9 mouse cellular contexts compared by ENCODE assay signal in the genomic region with DNA sequence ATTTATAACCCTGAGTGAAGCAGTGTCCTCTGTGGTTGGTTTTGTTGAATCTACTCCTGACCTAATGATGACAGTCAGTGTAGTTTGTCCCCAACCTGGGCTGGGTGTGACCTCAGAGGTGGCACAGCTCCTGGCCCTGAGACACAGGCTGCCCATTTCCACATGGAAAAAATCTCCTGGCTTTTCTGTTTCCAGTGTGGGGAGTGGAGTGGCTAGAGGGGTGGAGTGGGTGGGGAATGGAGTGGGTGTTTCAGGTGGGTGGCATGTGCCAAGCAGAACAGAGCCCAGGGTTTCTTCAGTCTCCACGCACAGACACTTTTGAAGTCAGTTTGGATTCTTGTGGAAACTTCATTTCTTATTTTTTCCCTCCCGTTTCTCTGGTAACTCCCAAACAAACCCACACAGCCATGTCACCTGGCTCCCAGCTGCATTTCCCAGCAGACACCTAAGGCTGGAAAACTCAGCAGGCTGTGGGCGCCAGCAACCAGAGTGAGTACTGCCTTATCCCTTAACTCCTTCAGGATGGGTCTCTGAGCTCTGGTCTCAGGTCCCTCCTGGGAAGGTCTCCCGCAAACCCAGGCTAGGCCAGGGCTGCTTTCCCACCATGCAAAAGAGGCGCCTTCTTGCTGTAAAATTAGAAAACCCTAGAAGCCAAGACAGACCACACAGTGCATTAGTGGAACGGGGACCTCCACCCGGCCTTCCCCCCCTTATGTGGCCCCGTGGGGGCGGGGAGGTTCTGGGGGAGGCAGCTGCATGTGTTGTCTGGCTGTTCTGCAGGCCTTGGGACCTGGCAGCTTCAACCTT. TPM values are rescaled to one million over a fixed set of nuclear protein-coding genes. Genes with fewer than 3 reads are reported as not detected.
DNase-seq lines count a peak whose midpoint lies in the region; ATAC-seq and TF ChIP-seq lines count a peak whose summit lies in the region.
"Had no signal": no experiment of that assay in that cellular context is flagged by ENCODE, and none has a peak within 500 bp of the region (broad histone marks: within the 10 kb centered on the region; RNA-seq: fewer than 3 reads in every experiment).

No protein-coding gene starts in this region.

- TF ChIP-seq POLR2A in thymus, adult 2 months (IDR thresholded peaks at IDR 0.05; ENCODE audit: control insufficient read depth, extremely low read depth, insufficient read depth, low read length, poor library complexity) = no peak

- no peaks in the 10 kb centered on the region for H3K9me3 ChIP-seq in kidney, postnatal 0 days (replicated peaks; ENCODE audit: low read length)
- no peaks in the 10 kb centered on the region for H3K9me3 ChIP-seq in embryonic facial prominence, embryonic 15.5 days (replicated peaks)
- H3K9me3 ChIP-seq: G1E had no signal

- H3K27me3 ChIP-seq in kidney, postnatal 0 days (ENCODE audit: insufficient read depth, low read length) = no peaks in the 10 kb centered on the region
- no peaks in the 10 kb centered on the region for H3K27me3 ChIP-seq in embryonic facial prominence, embryonic 15.5 days
- H3K27me3 ChIP-seq in thymus, adult 2 months (ENCODE audit: control insufficient read depth, insufficient read depth, low read length) = no peaks in the 10 kb centered on the region

- H3K9ac ChIP-seq in kidney, postnatal 0 days (ENCODE audit: low read depth, low read length) = no peak overlapping the region
- H3K9ac ChIP-seq in embryonic facial prominence, embryonic 15.5 days = no peak overlapping the region

- DNase-seq in kidney, postnatal 0 days (ENCODE audit: low spot score) = peak; percentile 57
- DNase-seq in kidney, adult 9 months = no peak
- DNase-seq in heart, postnatal 36 days = peak; percentile 36 to 55
- peak; percentile 32 for DNase-seq in right cerebral cortex, postnatal 14 days
- DNase-seq in thymus, adult 2 months = no peak
- no peak for DNase-seq in embryo, embryonic 10 days (ENCODE audit: low spot score)

- ATAC-seq in kidney, postnatal 0 days (replicated peaks; ENCODE audit: low FRiP score, low read depth) = no peak
- peak; percentile 84 for ATAC-seq in embryonic facial prominence, embryonic 15.5 days (ENCODE audit: insufficient number of reproducible peaks, low FRiP score, low TSS enrichment, low read depth)
- ATAC-seq in inflammation-experienced regulatory T-cells, adult 6 months = no peak

- no peaks in the 10 kb centered on the region for H3K36me3 ChIP-seq in kidney, postnatal 0 days (ENCODE audit: insufficient read depth, low read length)
- H3K36me3 ChIP-seq in embryonic facial prominence, embryonic 15.5 days = no peaks in the 10 kb centered on the region
- H3K36me3 ChIP-seq in thymus, adult 2 months (ENCODE audit: control insufficient read depth, insufficient read depth, low read length) = no peaks in the 10 kb centered on the region
- H3K36me3 ChIP-seq: G1E had no signal

- H3K27ac ChIP-seq in kidney, postnatal 0 days = peak overlapping the region; percentile 74
- H3K27ac ChIP-seq in embryonic facial prominence, embryonic 15.5 days (replicated peaks) = peak overlapping the region; percentile 92
- H3K27ac ChIP-seq in thymus, adult 2 months (ENCODE audit: control insufficient read depth, insufficient read depth, low read length) = no peak overlapping the region

- intact Hi-C loops in heart, postnatal 36 days (cut with DNase I) = no loop called here

- WGBS in kidney, postnatal 0 days = 60% methylated on average over 9 of the region's 9 CpGs
- WGBS in embryonic facial prominence, embryonic 15.5 days = 23% methylated on average over 9 of the region's 9 CpGs
- 87% methylated on average over 9 of the region's 9 CpGs for WGBS in thymus, adult 2 months

- H3K4me2 ChIP-seq in kidney, postnatal 0 days (ENCODE audit: low read length) = no peak overlapping the region
- no peak overlapping the region for H3K4me2 ChIP-seq in embryonic facial prominence, embryonic 15.5 days (replicated peaks)

- TF ChIP-seq CTCF in kidney, postnatal 0 days (IDR thresholded peaks at IDR 0.05; ENCODE audit: low read depth) = no peak
- TF ChIP-seq CTCF in thymus, adult 2 months (IDR thresholded peaks at IDR 0.05; ENCODE audit: borderline replicate concordance, control insufficient read depth, extremely low read depth, insufficient read depth, low read length, poor library complexity) = no peak

- no peak overlapping the region for H3K4me3 ChIP-seq in kidney, postnatal 0 days (replicated peaks; ENCODE audit: low read depth, low read length)
- H3K4me3 ChIP-seq in embryonic facial prominence, embryonic 15.5 days (replicated peaks) = no peak overlapping the region
- no peak overlapping the region for H3K4me3 ChIP-seq in thymus, adult 2 months (ENCODE audit: control insufficient read depth, insufficient read depth, low read length)

- H3K4me1 ChIP-seq in kidney, postnatal 0 days (replicated peaks; ENCODE audit: insufficient read depth, low read length) = no peaks in the 10 kb centered on the region
- peaks cover 24% of the 10 kb centered on the region for H3K4me1 ChIP-seq in embryonic facial prominence, embryonic 15.5 days
- H3K4me1 ChIP-seq in thymus, adult 2 months (replicated peaks; ENCODE audit: control insufficient read depth, insufficient read depth, low read length) = no peaks in the 10 kb centered on the region

RNA-seq across cellular contexts. Expression of gene Col6a2, which starts 19.4 kb away (rescaled TPM):
- 63.9 and 64.2 TPM in 2 replicates for polyA plus RNA-seq in kidney, postnatal 0 days (2015; fragmentation: Nextera tagmentation; extraction: Ambion mirVana)
- polyA plus RNA-seq in embryonic facial prominence, embryonic 15.5 days (2015; fragmentation: Nextera tagmentation; extraction: Ambion mirVana) = 390 and 438 TPM in 2 replicates
- total RNA-seq in heart, postnatal 36 days (2021) = 10 to 100 TPM; 78.2 to 87.8 TPM
- polyA plus RNA-seq in inflammation-experienced regulatory T-cells, adult 6 months (2017; shearing (Covaris generic)) = not detected
- polyA plus RNA-seq in thymus, adult 2 months (2012; rRNA removed) = 43.7 and 47.2 TPM in 2 replicates
- polyA plus RNA-seq: G1E had no signal

Comparison
In these comparisons a context has a peak if more than half of its experiments do, and no peak if none do; other contexts are left out.
1. DNase-seq: peak in kidney, postnatal 0 days (single experiment), heart, postnatal 36 days (2 of 2) and right cerebral cortex, postnatal 14 days (single experiment); none in kidney, adult 9 months (single experiment), thymus, adult 2 months (single experiment) and embryo, embryonic 10 days (single experiment).
2. RNA of gene Col6a2, which starts 19.4 kb away (polyA plus RNA-seq): 390 to 438 TPM in embryonic facial prominence, embryonic 15.5 days, 63.9 to 64.2 TPM in kidney, postnatal 0 days and 43.7 to 47.2 TPM in thymus, adult 2 months; not detected in inflammation-experienced regulatory T-cells, adult 6 months; every median in the first group is over 10 times any median in the second.